Mouse (Mus musculus): ENCODE results near the gene Gm17019.
"Not testable (repeated sequence)": the region's sequence is repeated elsewhere in the genome, so short reads cannot be mapped to it uniquely, and the experiment has no call there.

DNA sequence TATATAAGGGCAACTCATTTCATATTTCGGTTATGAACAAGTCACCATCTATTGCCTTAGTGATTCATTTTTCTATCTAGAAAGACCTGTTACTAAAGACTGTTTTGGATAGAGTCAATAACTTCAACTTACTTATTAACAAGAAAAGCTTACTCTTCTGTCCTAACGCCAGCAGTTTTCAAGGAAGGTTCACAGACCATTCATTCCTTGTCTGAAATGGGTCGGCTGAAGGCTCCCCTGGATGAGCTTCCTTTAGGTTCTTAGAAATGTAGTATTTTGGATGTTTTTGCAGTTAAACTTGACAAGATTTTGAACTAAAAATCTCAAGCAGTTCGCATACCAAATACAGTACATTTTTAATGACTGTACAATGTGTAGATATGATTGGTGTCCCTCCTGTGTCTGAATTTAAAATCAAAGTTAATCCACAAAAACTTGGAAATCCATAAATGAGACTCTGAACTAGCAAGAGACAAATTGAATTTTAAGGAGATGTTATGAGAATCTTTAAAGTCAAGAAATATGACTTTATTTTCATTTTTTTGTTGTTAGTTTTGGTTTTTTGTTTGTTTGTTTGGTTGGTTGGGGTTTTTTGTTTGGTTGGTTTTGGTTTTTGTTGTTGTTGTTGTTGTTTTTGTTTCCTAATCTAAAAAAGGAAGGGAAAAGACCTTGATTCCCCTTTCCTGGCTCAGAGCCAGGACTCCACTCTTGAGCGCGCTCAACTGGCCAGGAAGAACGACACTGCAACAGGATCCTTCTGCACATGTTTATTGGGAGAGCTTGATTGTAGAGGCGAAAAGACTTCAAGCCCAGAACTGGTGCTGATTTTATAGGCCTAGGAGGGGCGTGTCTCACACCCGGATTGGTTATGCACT, 21.6 kb upstream of the Gm17019 start:
- TF ChIP-seq CTCF (IDR thresholded peaks at IDR 0.05 in 2 of 3, conservative IDR thresholded peaks at IDR 0.05 in 1 of 3; ENCODE audit: control insufficient read depth in 1 of 3, insufficient read depth in 1 of 3, low read depth in 2 of 3, low read length in 3 of 3, poor library complexity in 1 of 3, severe bottlenecking in 1 of 3); POLR2AphosphoS2 (IDR thresholded peaks at IDR 0.05; ENCODE audit: low read length); GABPA (IDR thresholded peaks at IDR 0.05; ENCODE audit: low read depth, low read length); TAL1 (IDR thresholded peaks at IDR 0.05; ENCODE audit: low read length): not testable (repeated sequence)

Data from MEL (cell line).